Mouse (Mus musculus) adrenal gland (tissue): ENCODE results near the gene Samt2.
"Not testable (repeated sequence)": the region's sequence is repeated elsewhere in the genome, so short reads cannot be mapped to it uniquely, and the experiment has no call there.

Source experiments
- intact Hi-C: fragments of 180-260 bp; cut with DNase I; formaldehyde crosslinking; loops from one replicate; pipeline ENCODE4 v1.15.1; 2025
- long read RNA-seq, 2 experiments: library from polyadenylated mRNA; unstranded; transcript quantifications; one replicate each; pipeline ENCODE4 v2.0.0; 2020; ENCODE audit warnings: borderline replicate concordance in 1 of 2; ENCODE audit not compliant: insufficient replicate concordance in 1 of 2

The Samt2 gene
- long read RNA-seq, experiment 1, result 0 reads
- long read RNA-seq, experiment 2, result 0 reads

DNA sequence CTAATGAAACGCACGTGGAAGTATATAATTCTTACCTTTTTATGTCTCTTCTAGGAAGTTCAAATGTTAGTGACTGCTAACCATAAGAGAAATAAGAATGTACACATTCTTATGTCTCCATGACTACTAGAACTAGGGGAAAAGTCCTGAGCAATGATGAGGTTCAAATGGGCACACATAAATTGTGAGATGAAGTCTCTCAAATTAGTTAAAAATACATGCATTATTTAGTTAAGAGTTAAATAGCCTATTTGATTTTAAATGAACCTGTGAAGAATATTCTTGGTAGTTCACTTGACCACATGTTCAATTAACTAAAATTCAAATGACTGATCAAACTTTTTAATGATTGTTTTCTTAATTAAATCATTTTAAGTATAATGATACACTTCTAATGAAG, at the start of gene Samt2:
Gene Samt2 (minus strand): TSS at position 101 of the 400 bp plus-strand sequence.
- intact Hi-C loops, result not testable (repeated sequence)
